Mouse (Mus musculus) stomach, embryonic 14.5 days (tissue): Measurements from ENCODE around the gene Kcnj12. TPM values are rescaled to one million over a fixed set of nuclear protein-coding genes. Genes with fewer than 3 reads are reported as not detected.
A peak's percentile ranks its signal among the peaks of the same experiment; 100 is the strongest.

ENCODE experiments used
- ATAC-seq: fragments of 200-750 bp; cut with Nextera tagmentation; 2 replicates; pipeline ENCODE4 v1.8.0; 2017; ENCODE audit warnings: low read depth, moderate TSS enrichment; ENCODE audit not compliant: insufficient number of reproducible peaks, insufficient read depth, low FRiP score
- H3K27ac ChIP-seq: fragments of 300-500 bp; sonication (generic); 2 replicates; pipeline ENCODE4 v1.5.1; 2014; ENCODE audit warnings: mild to moderate bottlenecking, low read length, moderate library complexity, mixed read lengths
- H3K27me3 ChIP-seq: fragments of 300-500 bp; sonication (generic); 2 replicates; pipeline ENCODE4 v1.6.1; 2014; ENCODE audit warnings: low read length, control low read depth, mixed read lengths; ENCODE audit not compliant: control insufficient read depth, insufficient read depth
- H3K36me3 ChIP-seq: fragments of 300-500 bp; sonication (generic); 2 replicates; pipeline ENCODE4 v1.6.1; 2014; ENCODE audit warnings: mild to moderate bottlenecking, control low read depth, low read length, moderate library complexity, mixed read lengths; ENCODE audit not compliant: control insufficient read depth, insufficient read depth
- H3K4me1 ChIP-seq: fragments of 300-500 bp; sonication (generic); 2 replicates; pipeline ENCODE4 v1.6.1; 2014; ENCODE audit warnings: low read length, control low read depth, mixed read lengths; ENCODE audit not compliant: control insufficient read depth, insufficient read depth
- H3K4me2 ChIP-seq: fragments of 300-500 bp; sonication (generic); replicated peaks from 2 replicates; pipeline ENCODE4 v1.6.1; 2014; ENCODE audit warnings: low read depth, low read length, control low read depth
- H3K4me3 ChIP-seq: fragments of 300-500 bp; sonication (generic); 2 replicates; pipeline ENCODE4 v1.5.1; 2014; ENCODE audit warnings: low read depth, low read length, control low read depth
- H3K9ac ChIP-seq: fragments of 300-500 bp; sonication (generic); replicated peaks from 2 replicates; pipeline ENCODE4 v1.6.1; 2014; ENCODE audit warnings: low read depth, mild to moderate bottlenecking, control low read depth, low read length, moderate library complexity, mixed read lengths
- H3K9me3 ChIP-seq: fragments of 300-500 bp; sonication (generic); 2 replicates; pipeline ENCODE4 v1.6.1; 2016; ENCODE audit warnings: low read depth, low read length, control low read depth; ENCODE audit not compliant: control insufficient read depth
- WGBS: fragments of 180-500 bp; shearing (Covaris S2); extraction: QIAGEN DNeasy Blood & Tissue Kit; methylation state at CpG from one replicate; pipeline ENCODE4 v1.1.7; 2014; 5-methylcytosine and 5-hydroxymethylcytosine counted together
- polyA plus RNA-seq: library from polyadenylated mRNA; unstranded; fragments of >200 nt; fragmentation: Nextera tagmentation; extraction: Ambion mirVana; gene quantifications from 2 replicates; pipeline ENCODE4 v1.2.1, GENCODE M21; 2014

Gene Kcnj12
- 0.77 and 1.5 TPM in 2 replicates for polyA plus RNA-seq

GRCm38 (mm10) chr11:61022550-61023391 lies at the start of gene Kcnj12:
TSS of gene Kcnj12 (plus strand) at chr11:61022564.
- Histone ChIP-seq H3K4me3 (peak within 1 kb of the TSS; percentile 51), H3K4me2 (peak within 1 kb of the TSS; percentile 95), H3K9ac (peak within 1 kb of the TSS; percentile 21; the same call in 1 of the 2 replicates), H3K9me3 (no peaks in the 10 kb centered on the region), H3K4me1 (no peaks in the 10 kb centered on the region), H3K27ac (no peak within 1 kb of the TSS), H3K27me3 (peaks cover 51% of the 10 kb centered on the region), H3K36me3 (no peaks in the 10 kb centered on the region)
- WGBS: 1% methylated on average over 81 of the region's 81 CpGs
- ATAC-seq: no peak

GRCm38 (mm10) chr11:60975097-60975496 lies 47.3 kb upstream of the Kcnj12 start:
- no peaks in the 10 kb centered on the region for H3K4me1 ChIP-seq
- 72% methylated on average over 11 of the region's 11 CpGs for WGBS
- H3K4me3 ChIP-seq: no peak overlapping the region
- no peaks in the 10 kb centered on the region for H3K36me3 ChIP-seq
- H3K9ac ChIP-seq: no peak overlapping the region
- H3K27me3 ChIP-seq: no peaks in the 10 kb centered on the region
- no peak for ATAC-seq
- H3K9me3 ChIP-seq: no peaks in the 10 kb centered on the region
- H3K27ac ChIP-seq: no peak overlapping the region
- no peak overlapping the region for H3K4me2 ChIP-seq

- Histone ChIP-seq H3K9ac (no peak overlapping the region), H3K9me3 (no peaks in the 10 kb centered on the region), H3K27ac (no peak overlapping the region), H3K4me2 (no peak overlapping the region), H3K4me3 (no peak overlapping the region), H3K27me3 (no peaks in the 10 kb centered on the region), H3K36me3 (no peaks in the 10 kb centered on the region), H3K4me1 (no peaks in the 10 kb centered on the region)
- 76% methylated on average over 2 of the region's 2 CpGs for WGBS
- ATAC-seq: no peak
Measured at GRCm38 (mm10) chr11:60976234-60976633, 46.1 kb upstream of the Kcnj12 start.

GRCm38 (mm10) chr11:60976742-60977141 lies 45.6 kb upstream of the Kcnj12 start:
- H3K4me3 ChIP-seq: no peak overlapping the region
- no peaks in the 10 kb centered on the region for H3K4me1 ChIP-seq
- no peak for ATAC-seq
- 29% methylated on average over 8 of the region's 8 CpGs for WGBS
- H3K9me3 ChIP-seq: no peaks in the 10 kb centered on the region
- H3K9ac ChIP-seq: no peak overlapping the region
- H3K4me2 ChIP-seq: no peak overlapping the region
- H3K27me3 ChIP-seq: no peaks in the 10 kb centered on the region
- H3K27ac ChIP-seq: no peak overlapping the region
- H3K36me3 ChIP-seq: no peaks in the 10 kb centered on the region

GRCm38 (mm10) chr11:60977153-60977552 lies 45.2 kb upstream of the Kcnj12 start:
- Histone ChIP-seq H3K4me3 (no peak overlapping the region), H3K9me3 (no peaks in the 10 kb centered on the region), H3K4me2 (no peak overlapping the region), H3K36me3 (no peaks in the 10 kb centered on the region), H3K9ac (no peak overlapping the region), H3K27me3 (no peaks in the 10 kb centered on the region), H3K27ac (no peak overlapping the region), H3K4me1 (no peaks in the 10 kb centered on the region)
- ATAC-seq: peak; percentile 58; the same call in 1 of the 2 replicates
- WGBS: 61% methylated on average over 3 of the region's 3 CpGs

- Histone ChIP-seq H3K4me3 (no peak overlapping the region), H3K27ac (no peak overlapping the region), H3K4me1 (no peaks in the 10 kb centered on the region), H3K36me3 (no peaks in the 10 kb centered on the region), H3K27me3 (no peaks in the 10 kb centered on the region), H3K4me2 (no peak overlapping the region), H3K9ac (no peak overlapping the region), H3K9me3 (no peaks in the 10 kb centered on the region)
- no peak for ATAC-seq
- 65% methylated on average over 2 of the region's 2 CpGs for WGBS
Measured at GRCm38 (mm10) chr11:60978658-60979057, 43.7 kb upstream of the Kcnj12 start.

GRCm38 (mm10) chr11:60979788-60980187 lies 42.6 kb upstream of the Kcnj12 start:
- no peaks in the 10 kb centered on the region for H3K36me3 ChIP-seq
- no peak overlapping the region for H3K4me3 ChIP-seq
- H3K27me3 ChIP-seq: no peaks in the 10 kb centered on the region
- no peak overlapping the region for H3K27ac ChIP-seq
- no peak overlapping the region for H3K9ac ChIP-seq
- WGBS: 79% methylated on average over 5 of the region's 5 CpGs
- H3K4me1 ChIP-seq: no peaks in the 10 kb centered on the region
- no peaks in the 10 kb centered on the region for H3K9me3 ChIP-seq
- H3K4me2 ChIP-seq: no peak overlapping the region
- ATAC-seq: no peak

GRCm38 (mm10) chr11:60981693-60982486 lies 40.5 kb upstream of the Kcnj12 start:
- H3K9me3 ChIP-seq: no peaks in the 10 kb centered on the region
- ATAC-seq: no peak
- H3K36me3 ChIP-seq: no peaks in the 10 kb centered on the region
- no peak overlapping the region for H3K27ac ChIP-seq
- no peak overlapping the region for H3K9ac ChIP-seq
- 70% methylated on average over 14 of the region's 14 CpGs for WGBS
- no peaks in the 10 kb centered on the region for H3K27me3 ChIP-seq
- H3K4me2 ChIP-seq: no peak overlapping the region
- H3K4me3 ChIP-seq: no peak overlapping the region
- no peaks in the 10 kb centered on the region for H3K4me1 ChIP-seq
